Comparison of ENCODE assay signal across 28 mouse cellular contexts in genomic region chr5:98550873-98551272, GRCm38 (mm10). TPM values are rescaled to one million over a fixed set of nuclear protein-coding genes. Genes with fewer than 3 reads are reported as not detected.
A peak's percentile ranks its signal among the peaks of the same experiment; 100 is the strongest.
DNase-seq lines count a peak whose midpoint lies in the region; ATAC-seq and TF ChIP-seq lines count a peak whose summit lies in the region.
"Had no signal": no experiment of that assay in that cellular context is flagged by ENCODE, and none has a peak within 500 bp of the region (broad histone marks: within the 10 kb centered on the region; RNA-seq: fewer than 3 reads in every experiment).

No protein-coding gene starts in this region.

- no peaks in the 10 kb centered on the region for H3K36me3 ChIP-seq in hindbrain, embryonic 16.5 days (ENCODE audit: control insufficient read depth, insufficient read depth, low read length)
- H3K36me3 ChIP-seq in intestine, postnatal 0 days (ENCODE audit: control insufficient read depth, insufficient read depth) = no peaks in the 10 kb centered on the region
- H3K36me3 ChIP-seq: embryonic facial prominence, embryonic 13.5 days; embryonic facial prominence, embryonic 15.5 days; forebrain, embryonic 15.5 days; G1E had no signal

- H3K9ac ChIP-seq in hindbrain, embryonic 16.5 days (ENCODE audit: low read depth, low read length) = no peak overlapping the region
- H3K9ac ChIP-seq in intestine, postnatal 0 days (ENCODE audit: low read depth, low read length) = no peak overlapping the region
- H3K9ac ChIP-seq: embryonic facial prominence, embryonic 13.5 days; embryonic facial prominence, embryonic 15.5 days; forebrain, embryonic 13.5 days; forebrain, embryonic 15.5 days; forebrain, postnatal 0 days had no signal

- 96% methylated on average over 1 of the region's 1 CpGs for WGBS in hindbrain, embryonic 16.5 days
- WGBS in intestine, postnatal 0 days = 91% methylated on average over 1 of the region's 1 CpGs

- H3K4me3 ChIP-seq in hindbrain, embryonic 16.5 days (ENCODE audit: low read length) = no peak overlapping the region
- H3K4me3 ChIP-seq in intestine, postnatal 0 days (ENCODE audit: low read depth, low read length) = no peak overlapping the region
- H3K4me3 ChIP-seq: embryonic facial prominence, embryonic 13.5 days; embryonic facial prominence, embryonic 15.5 days; erythroblast, embryonic 14.5 days; forebrain, embryonic 13.5 days; forebrain, embryonic 15.5 days had no signal

- H3K9me3 ChIP-seq in hindbrain, embryonic 16.5 days (ENCODE audit: control insufficient read depth, low read length) = no peaks in the 10 kb centered on the region
- no peaks in the 10 kb centered on the region for H3K9me3 ChIP-seq in intestine, postnatal 0 days (ENCODE audit: control insufficient read depth)
- H3K9me3 ChIP-seq: embryonic facial prominence, embryonic 13.5 days; embryonic facial prominence, embryonic 15.5 days; forebrain, embryonic 13.5 days; forebrain, embryonic 15.5 days had no signal

- no peak overlapping the region for H3K4me2 ChIP-seq in hindbrain, embryonic 16.5 days (ENCODE audit: low read length)
- no peak overlapping the region for H3K4me2 ChIP-seq in intestine, postnatal 0 days (replicated peaks; ENCODE audit: low read depth)
- H3K4me2 ChIP-seq: embryonic facial prominence, embryonic 13.5 days; embryonic facial prominence, embryonic 15.5 days; forebrain, embryonic 13.5 days; forebrain, embryonic 15.5 days had no signal

- H3K27me3 ChIP-seq in hindbrain, embryonic 16.5 days (replicated peaks; ENCODE audit: control insufficient read depth, insufficient read depth, low read length) = no peaks in the 10 kb centered on the region
- H3K27me3 ChIP-seq in intestine, postnatal 0 days (replicated peaks; ENCODE audit: control insufficient read depth, insufficient read depth, low read length) = no peaks in the 10 kb centered on the region
- H3K27me3 ChIP-seq: embryonic facial prominence, embryonic 13.5 days; embryonic facial prominence, embryonic 15.5 days; forebrain, embryonic 13.5 days; forebrain, embryonic 15.5 days had no signal

- no peak overlapping the region for H3K27ac ChIP-seq in hindbrain, embryonic 16.5 days (ENCODE audit: low read depth, low read length)
- no peak overlapping the region for H3K27ac ChIP-seq in intestine, postnatal 0 days (ENCODE audit: low read depth, low read length)
- H3K27ac ChIP-seq: embryonic facial prominence, embryonic 13.5 days; embryonic facial prominence, embryonic 15.5 days; forebrain, embryonic 13.5 days; forebrain, embryonic 15.5 days had no signal

- ATAC-seq in megakaryocyte-erythroid progenitor cell, adult 5-6 weeks (replicated peaks; ENCODE audit: low FRiP score, low TSS enrichment, poor library complexity, severe bottlenecking) = no peak
- no peak for ATAC-seq in hindbrain, embryonic 16.5 days
- no peak for ATAC-seq in intestine, postnatal 0 days
- ATAC-seq: activated CD4-positive, CD25-positive, alpha-beta regulatory T cell, adult 4 months; forebrain, embryonic 13.5 days; forebrain, embryonic 15.5 days; forebrain, postnatal 0 days had no signal

- H3K4me1 ChIP-seq in hindbrain, embryonic 16.5 days (ENCODE audit: control insufficient read depth, insufficient read depth, low read depth, low read length) = no peaks in the 10 kb centered on the region
- no peaks in the 10 kb centered on the region for H3K4me1 ChIP-seq in intestine, postnatal 0 days (replicated peaks; ENCODE audit: control insufficient read depth, insufficient read depth, low read length)
- H3K4me1 ChIP-seq: forebrain, embryonic 15.5 days had no signal

- DNase-seq in 3T3-L1 (ENCODE audit: low read depth, low spot score) = peak; percentile 23
- peak; percentile 50 for DNase-seq in Muller cell, postnatal 12 days (ENCODE audit: inconsistent ontology term)
- DNase-seq in fibroblast of lung, adult 2 months (ENCODE audit: low read depth) = peak; percentile 19
- DNase-seq: adrenal gland, adult 8-10 months; adrenal gland, postnatal 14 days; adrenal gland, postnatal 36 days; cerebellum, adult 18-20 months; cerebellum, adult 8-10 months; cerebellum, adult 9-11 months; cerebellum, postnatal 14 days; cerebellum, postnatal 36 days; embryo, embryonic 11 days; forebrain, postnatal 0 days had no signal

- no peak for TF ChIP-seq CTCF in intestine, postnatal 0 days (IDR thresholded peaks at IDR 0.05; ENCODE audit: low read depth)

RNA-seq across cellular contexts. Expression of gene Gm11111, which starts 1.6 kb away (rescaled TPM):
- total RNA-seq in megakaryocyte-erythroid progenitor cell, adult 5-6 weeks (2014; fragmentation: Nextera tagmentation) = not detected in 2 replicates
- not detected in 2 replicates for total RNA-seq in megakaryocyte-erythroid progenitor cell, adult 5-6 weeks (2017)
- not detected in 2 replicates for polyA plus RNA-seq in hindbrain, embryonic 16.5 days (2015; fragmentation: Nextera tagmentation; extraction: Ambion mirVana)
- not detected in 2 replicates for polyA plus RNA-seq in intestine, postnatal 0 days (2015; fragmentation: Nextera tagmentation; extraction: Ambion mirVana)
- total RNA-seq: adrenal gland, adult 18-20 months; adrenal gland, adult 8-10 months; adrenal gland, postnatal 14 days; adrenal gland, postnatal 36 days; common myeloid progenitor, adult 5-6 weeks; forebrain, postnatal 0 days; G1E had no signal
- polyA plus RNA-seq: activated CD4-positive, CD25-positive, alpha-beta regulatory T cell, adult 4 months; C2C12; embryonic facial prominence, embryonic 11.5 days; embryonic facial prominence, embryonic 13.5 days; embryonic facial prominence, embryonic 15.5 days; erythroblast, embryonic 14.5 days; forebrain, embryonic 11.5 days; forebrain, embryonic 13.5 days; forebrain, embryonic 15.5 days; forebrain, postnatal 0 days; G1E had no signal
